Mouse (Mus musculus) WW6 (cell line): ENCODE measurements at regions not wholly inside any gene's neighbourhood (a gene's known extent, or its start where the extent isn't known, plus 50 kb on each side); places are given as distances from the start of the nearest gene placed in this dataset.
A peak's percentile ranks its signal among the peaks of the same experiment; 100 is the strongest.

Experiments used
- DNase-seq: peaks from one replicate; pipeline ENCODE4 v3.0.0-alpha.2; 2013; ENCODE audit warnings: low read depth, low spot score

DNA sequence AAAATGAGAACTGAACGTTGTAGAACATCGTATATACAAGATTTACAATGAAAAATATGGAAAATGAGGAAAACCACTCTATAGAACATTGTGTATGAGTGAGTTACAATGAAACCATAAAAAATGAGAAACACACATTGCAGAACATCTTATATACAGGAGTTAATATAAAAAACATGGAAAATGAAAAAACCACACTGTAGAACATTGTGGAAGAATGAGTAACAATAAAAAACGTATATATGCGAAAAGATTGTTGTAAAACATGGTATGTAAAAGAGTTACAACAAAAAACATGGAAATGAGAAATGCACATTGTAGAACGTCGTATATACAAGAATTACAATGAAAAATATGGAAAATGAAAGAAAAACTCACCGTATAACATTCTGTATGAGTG, 301.2 kb downstream of the Gm3376 start:
- DNase-seq: peak; percentile 86

DNA sequence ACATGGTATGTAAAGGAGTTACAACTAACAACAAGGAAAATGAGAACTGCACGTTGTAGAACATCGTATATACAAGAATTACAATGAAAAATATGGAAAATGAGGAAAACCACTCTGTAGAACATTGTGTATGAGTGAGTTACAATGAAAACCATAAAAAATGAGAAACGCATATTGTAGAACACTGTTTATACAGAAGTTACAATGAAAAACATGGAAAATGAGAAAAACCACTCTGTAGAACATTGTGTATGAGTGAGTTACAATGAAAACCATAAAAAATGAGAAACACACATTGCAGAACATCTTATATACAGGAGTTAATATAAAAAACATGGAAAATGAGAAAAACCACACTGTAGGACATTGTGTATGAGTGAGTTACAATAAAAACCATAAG, 302.1 kb downstream of the Gm3376 start:
- peak; percentile 4 for DNase-seq
